Mouse (Mus musculus) layer of hippocampus, adult 2 months (tissue): ENCODE data around the gene Arid1b. TPM values are rescaled to one million over a fixed set of nuclear protein-coding genes. Genes with fewer than 3 reads are reported as not detected.

Experiments
- DNase-seq, 2 experiments: peaks; one replicate each; pipeline ENCODE4 v3.0.0; 2022; ENCODE audit warnings: low spot score in 2 of 2
- H3K27ac ChIP-seq: fragments of 200-600 bp; 2 replicates; pipeline ENCODE4 v1.8.1; 2022
- H3K4me3 ChIP-seq: fragments of 200-600 bp; 2 replicates; pipeline ENCODE4 v1.8.1; 2022; ENCODE audit warnings: mild to moderate bottlenecking
- CTCF ChIP-seq: fragments of 200-600 bp; conservative IDR thresholded peaks from 2 replicates; pipeline ENCODE4 v1.8.1; 2022; ENCODE audit warnings: antibody characterized with exemption, mild to moderate bottlenecking, moderate library complexity
- total RNA-seq, 2 experiments: library from RNA; stranded (reverse); gene quantifications; 2 replicates each; pipeline ENCODE4 v1.2.3; 2021

Gene Arid1b
- total RNA-seq, 2 experiments from 2014 or later: 114 to 119 TPM

DNA sequence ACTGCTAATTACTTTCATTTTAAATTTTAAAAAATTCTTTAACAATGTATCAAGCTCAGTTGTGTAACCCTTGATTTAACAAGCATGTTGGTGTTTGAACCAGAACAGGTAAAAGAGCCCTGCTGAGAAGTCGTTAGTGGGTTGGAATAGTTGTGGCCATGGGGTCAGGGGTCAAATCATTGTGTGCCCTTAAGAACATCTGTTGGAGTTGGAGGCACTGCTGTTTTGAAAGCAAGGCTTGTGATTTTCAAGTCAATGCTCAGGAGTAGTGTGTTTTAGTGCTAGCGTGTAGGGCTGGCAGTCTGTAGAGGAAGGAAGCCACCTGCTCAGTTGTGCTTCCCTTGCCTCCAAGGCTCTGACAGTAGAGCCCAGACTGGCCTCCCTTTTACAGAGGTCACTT lies 228.7 kb downstream of the Arid1b start:
- no peak overlapping the region for H3K27ac ChIP-seq
- DNase-seq: no peak
- no peak for TF ChIP-seq CTCF

DNA sequence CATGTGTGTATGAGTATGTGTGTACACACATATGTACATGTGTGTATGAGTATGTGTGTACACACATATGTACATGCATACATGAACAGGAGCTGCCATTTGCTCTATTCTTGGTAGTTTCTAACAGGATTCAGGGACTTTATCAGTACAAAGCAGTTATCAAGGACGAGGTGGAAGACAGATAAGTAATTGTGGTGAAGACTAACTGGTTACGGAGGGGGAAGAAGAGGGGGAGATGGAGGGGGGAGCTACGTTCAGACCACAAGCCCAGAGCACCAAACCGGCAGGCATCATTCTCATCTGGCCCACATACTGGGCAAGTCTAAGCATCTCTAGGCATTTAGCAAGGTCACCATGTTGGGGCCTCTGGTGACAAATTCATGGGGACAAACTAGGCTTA lies 230.8 kb downstream of the Arid1b start:
- DNase-seq: no peak
- TF ChIP-seq CTCF: no peak
- Histone ChIP-seq H3K27ac (no peak overlapping the region), H3K4me3 (no peak overlapping the region)

More for the DNA sequence above, 228.7 kb downstream of the Arid1b start:
- H3K4me3 ChIP-seq: no peak overlapping the region

- H3K27ac ChIP-seq: no peak overlapping the region
- no peak overlapping the region for H3K4me3 ChIP-seq
- DNase-seq: no peak
- no peak for TF ChIP-seq CTCF
Measured at GRCm38 (mm10) chr17:5227136-5227535, 233.0 kb downstream of the Arid1b start.

GRCm38 (mm10) chr17:5227950-5228615 lies 234.0 kb downstream of the Arid1b start:
- H3K4me3 ChIP-seq: no peak overlapping the region
- H3K27ac ChIP-seq: peak overlapping the region; percentile 46; the same call in 1 of the 2 replicates
- no peak for DNase-seq
- TF ChIP-seq CTCF: no peak

GRCm38 (mm10) chr17:5228616-5229250 lies 234.6 kb downstream of the Arid1b start:
- DNase-seq: no peak
- H3K27ac ChIP-seq: peak overlapping the region; percentile 46; the same call in 1 of the 2 replicates
- TF ChIP-seq CTCF: no peak
- H3K4me3 ChIP-seq: no peak overlapping the region

DNA sequence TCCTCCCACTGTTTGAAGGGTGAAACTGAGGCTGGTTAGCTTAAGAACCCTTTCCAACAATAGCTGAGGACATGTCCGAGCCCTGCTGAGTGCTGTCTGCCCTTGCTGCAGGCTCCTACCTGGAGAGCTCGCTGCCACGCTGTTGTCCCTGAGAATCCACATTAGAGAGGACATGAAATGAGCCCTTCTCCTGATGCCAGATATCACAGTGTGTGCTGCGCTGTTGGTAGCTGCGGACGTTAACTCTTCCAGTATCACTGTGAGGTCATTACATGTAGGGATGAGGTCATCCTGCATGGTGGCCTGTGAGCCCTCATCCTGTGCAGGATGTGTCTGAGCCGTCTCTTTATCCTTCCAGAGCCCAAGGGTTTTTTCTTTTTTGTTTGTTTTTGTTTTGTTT lies 235.9 kb downstream of the Arid1b start:
- H3K27ac ChIP-seq: no peak overlapping the region
- no peak overlapping the region for H3K4me3 ChIP-seq
- no peak for DNase-seq
- TF ChIP-seq CTCF: no peak

DNA sequence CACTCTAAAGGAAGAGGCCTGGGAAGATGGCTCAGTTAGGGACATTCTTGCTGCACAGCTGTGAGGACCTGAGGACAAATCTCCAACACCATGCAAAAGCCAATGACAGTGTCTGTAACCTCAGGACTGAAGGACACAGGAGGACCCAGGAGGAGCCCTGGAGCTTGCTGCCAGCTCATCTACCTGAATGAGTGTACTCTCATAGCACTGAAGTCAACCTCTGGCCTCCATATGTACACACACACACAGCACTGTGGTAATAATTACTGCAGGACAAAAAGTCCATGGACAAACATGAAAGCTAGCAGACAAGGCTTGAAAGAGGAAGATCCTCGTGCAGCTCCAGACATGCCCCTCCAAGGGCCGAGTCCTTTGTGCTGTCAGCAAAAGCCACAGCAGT lies 238.0 kb downstream of the Arid1b start:
- DNase-seq: no peak
- H3K27ac ChIP-seq: no peak overlapping the region
- TF ChIP-seq CTCF: no peak
- no peak overlapping the region for H3K4me3 ChIP-seq

DNA sequence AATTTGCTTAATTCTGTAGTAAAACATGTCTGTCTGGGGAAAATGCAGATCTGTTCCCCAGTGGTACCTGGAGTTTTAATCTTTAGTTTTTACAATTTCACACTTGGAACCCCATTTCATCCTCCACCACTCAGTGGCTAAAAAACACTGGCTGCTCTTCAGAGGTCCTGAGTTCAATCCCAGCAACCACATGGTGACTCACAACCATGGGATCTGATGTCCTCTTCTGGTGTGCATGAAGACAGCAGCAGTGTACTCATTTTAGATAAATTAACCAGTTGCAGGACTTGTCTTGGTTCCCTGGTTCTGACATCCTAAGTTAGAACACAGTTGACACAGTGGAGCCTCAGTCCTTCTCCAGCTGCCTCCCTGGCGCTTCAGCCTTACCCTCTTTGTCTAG lies 239.9 kb downstream of the Arid1b start:
- no peak for DNase-seq
- no peak overlapping the region for H3K4me3 ChIP-seq
- H3K27ac ChIP-seq: no peak overlapping the region
- no peak for TF ChIP-seq CTCF

- no peak for DNase-seq
- Histone ChIP-seq H3K4me3 (no peak overlapping the region), H3K27ac (no peak overlapping the region)
- TF ChIP-seq CTCF: no peak
Measured at GRCm38 (mm10) chr17:5235057-5235456, 240.9 kb downstream of the Arid1b start.

- H3K4me3 ChIP-seq: no peak overlapping the region
- peak overlapping the region; percentile 44; the same call in 1 of the 2 replicates for H3K27ac ChIP-seq
- no peak for TF ChIP-seq CTCF
- DNase-seq: no peak
Measured at GRCm38 (mm10) chr17:5237765-5238164, 243.6 kb downstream of the Arid1b start.

GRCm38 (mm10) chr17:5238387-5239245 lies 244.5 kb downstream of the Arid1b start:
- TF ChIP-seq CTCF: no peak
- peak overlapping the region; percentile 44 for H3K27ac ChIP-seq
- no peak overlapping the region for H3K4me3 ChIP-seq
- no peak for DNase-seq

- peak overlapping the region; percentile 43; the same call in 1 of the 2 replicates for H3K27ac ChIP-seq
- no peak overlapping the region for H3K4me3 ChIP-seq
- DNase-seq: no peak
- no peak for TF ChIP-seq CTCF
Measured at GRCm38 (mm10) chr17:5244526-5244925, 250.4 kb downstream of the Arid1b start.

GRCm38 (mm10) chr17:5246688-5247087 lies 252.6 kb downstream of the Arid1b start:
- TF ChIP-seq CTCF: no peak
- no peak overlapping the region for H3K4me3 ChIP-seq

DNA sequence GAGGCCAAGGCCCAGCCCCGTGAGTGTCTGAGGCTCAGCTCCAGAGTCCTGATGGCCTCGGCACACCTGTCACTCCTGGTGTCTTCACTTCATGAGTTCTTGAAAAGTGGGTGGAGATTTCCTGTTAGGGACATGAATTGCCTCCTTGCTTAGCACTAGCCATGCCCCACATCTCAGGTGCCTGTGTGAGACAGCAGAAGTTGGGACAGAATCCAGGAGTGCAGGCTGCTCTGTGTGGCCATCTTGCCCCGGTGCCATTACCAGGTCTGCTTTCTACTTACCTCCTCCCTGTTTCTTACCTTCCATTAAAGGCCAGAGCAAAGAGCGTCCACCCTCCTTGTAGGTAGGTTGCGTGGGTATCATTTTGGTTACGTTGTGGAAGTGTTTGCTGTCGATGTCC lies 253.1 kb downstream of the Arid1b start:
- Histone ChIP-seq H3K4me3 (no peak overlapping the region), H3K27ac (peak overlapping the region; percentile 76; the same call in 1 of the 2 replicates)
- no peak for TF ChIP-seq CTCF
- no peak for DNase-seq

More at GRCm38 (mm10) chr17:5246688-5247087, 252.6 kb downstream of the Arid1b start:
- DNase-seq: no peak
- no peak overlapping the region for H3K27ac ChIP-seq
